Mouse (Mus musculus) kidney, embryonic 15.5 days (tissue): Measurements from ENCODE around the gene Ercc2. TPM values are rescaled to one million over a fixed set of nuclear protein-coding genes. Genes with fewer than 3 reads are reported as not detected.

Source experiments
- ATAC-seq: fragments of 200-750 bp; cut with Nextera tagmentation; replicated peaks from 2 replicates; pipeline ENCODE4 v1.8.0; 2017; ENCODE audit warnings: moderate TSS enrichment; ENCODE audit not compliant: low FRiP score
- H3K27ac ChIP-seq: fragments of 300-500 bp; sonication (generic); 2 replicates; pipeline ENCODE4 v1.5.1; 2015; ENCODE audit warnings: mild to moderate bottlenecking, inconsistent platforms
- H3K27me3 ChIP-seq: fragments of 300-500 bp; sonication (generic); 2 replicates; pipeline ENCODE4 v1.6.1; 2015; ENCODE audit warnings: inconsistent platforms
- H3K36me3 ChIP-seq: fragments of 300-500 bp; sonication (generic); 2 replicates; pipeline ENCODE4 v1.6.1; 2015; ENCODE audit warnings: inconsistent platforms
- H3K4me1 ChIP-seq: fragments of 300-500 bp; sonication (generic); 2 replicates; pipeline ENCODE4 v1.6.1; 2015; ENCODE audit warnings: inconsistent platforms
- H3K4me2 ChIP-seq: fragments of 300-500 bp; sonication (generic); 2 replicates; pipeline ENCODE4 v1.6.1; 2015; ENCODE audit warnings: moderate library complexity, mild to moderate bottlenecking, inconsistent platforms
- H3K4me3 ChIP-seq: fragments of 300-500 bp; sonication (generic); replicated peaks from 2 replicates; pipeline ENCODE4 v1.5.1; 2015; ENCODE audit warnings: mild to moderate bottlenecking, inconsistent platforms
- H3K9ac ChIP-seq: fragments of 300-500 bp; sonication (generic); 2 replicates; pipeline ENCODE4 v1.6.1; 2015; ENCODE audit warnings: mild to moderate bottlenecking, inconsistent platforms
- H3K9me3 ChIP-seq: fragments of 300-500 bp; sonication (generic); replicated peaks from 2 replicates; pipeline ENCODE4 v1.6.1; 2016; ENCODE audit warnings: inconsistent platforms
- WGBS: fragments of 180-500 bp; shearing (Covaris S2); methylation state at CpG from one replicate; pipeline ENCODE4 v1.1.7; 2015; ENCODE audit warnings: mixed read lengths; 5-methylcytosine and 5-hydroxymethylcytosine counted together
- polyA plus RNA-seq: library from polyadenylated mRNA; unstranded; fragments of >200 nt; fragmentation: Nextera tagmentation; extraction: Ambion mirVana; gene quantifications from 2 replicates; pipeline ENCODE4 v1.2.1, GENCODE M21; 2015

The Ercc2 gene
- polyA plus RNA-seq, 1 experiment from 2014 or later: 19.5 TPM

DNA sequence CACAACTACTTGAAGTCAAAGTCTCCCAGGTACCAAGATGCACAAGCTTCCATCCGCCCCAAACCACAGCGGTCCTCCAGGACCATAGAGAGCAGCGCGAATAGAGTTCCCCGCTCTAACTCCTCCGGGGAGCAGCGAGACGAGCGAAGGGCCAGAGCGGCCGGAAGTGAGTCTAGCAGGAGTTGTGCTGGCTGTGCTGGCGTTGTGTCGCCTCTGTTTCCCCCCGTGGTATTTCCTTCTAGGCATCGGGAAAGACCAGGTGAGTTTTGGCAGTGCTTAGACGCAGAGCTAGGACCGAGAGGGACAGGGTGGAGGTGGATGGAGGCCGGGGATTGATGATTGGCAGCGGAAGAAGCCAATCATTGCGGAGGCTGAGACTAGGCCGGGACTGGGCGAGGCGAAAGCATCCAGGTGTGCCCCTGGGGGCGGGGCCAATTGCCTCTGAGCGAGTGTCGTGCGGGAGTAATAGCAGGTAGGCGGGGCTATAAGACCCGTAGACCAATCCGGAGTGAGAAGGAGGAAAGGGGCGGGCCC, 36.8 kb upstream of the Ercc2 start:
- ATAC-seq: peak; percentile 95
- H3K4me1 ChIP-seq: peaks cover 63% of the 10 kb centered on the region
- peaks cover 26% of the 10 kb centered on the region for H3K36me3 ChIP-seq
- H3K4me2 ChIP-seq: peak overlapping the region; percentile 93
- under 1% methylated on average over 31 of the region's 31 CpGs for WGBS
- H3K27me3 ChIP-seq: peaks cover 20% of the 10 kb centered on the region
- H3K9ac ChIP-seq: peak overlapping the region; percentile 62
- H3K27ac ChIP-seq: peak overlapping the region; percentile 88
- H3K9me3 ChIP-seq: no peaks in the 10 kb centered on the region
- H3K4me3 ChIP-seq: peak overlapping the region; percentile 57

DNA sequence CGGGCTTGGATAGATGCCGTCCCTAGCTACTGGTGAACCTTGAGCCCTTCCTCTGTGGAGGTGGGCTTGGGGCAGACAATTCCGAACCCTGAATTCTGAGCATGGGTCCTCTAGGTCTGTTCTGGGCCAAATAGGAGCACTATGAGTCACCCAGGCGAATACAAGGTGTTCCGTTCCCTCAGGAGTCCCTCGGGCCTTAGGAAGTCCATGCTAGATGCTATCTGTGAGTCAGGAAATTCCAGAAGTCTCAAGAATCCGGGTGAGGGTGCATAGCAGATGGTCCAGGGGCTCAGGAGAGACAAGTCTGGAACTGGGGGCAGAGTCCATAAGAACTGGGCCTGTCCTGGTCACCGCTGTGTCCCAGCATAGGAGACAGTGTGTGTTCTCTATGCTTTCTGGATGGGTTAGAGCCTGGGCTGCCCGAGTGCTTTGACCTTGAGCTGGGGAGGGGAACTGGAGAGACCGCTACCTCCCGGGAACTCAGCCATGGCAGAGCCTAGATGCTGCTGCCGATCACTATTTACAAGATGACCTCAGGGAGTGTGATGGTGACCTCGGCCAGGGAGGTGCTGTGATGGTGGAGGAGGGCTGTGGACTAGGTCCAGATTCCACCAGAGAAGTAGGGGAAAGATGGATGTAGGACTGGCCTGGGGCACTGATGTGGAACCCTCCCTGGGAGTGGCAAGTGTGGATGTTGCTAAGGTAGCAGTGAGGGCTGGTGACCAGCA, 32.5 kb upstream of the Ercc2 start:
- Histone ChIP-seq H3K4me1 (peaks cover 30% of the 10 kb centered on the region), H3K4me2 (no peak overlapping the region), H3K27me3 (no peaks in the 10 kb centered on the region), H3K9ac (no peak overlapping the region), H3K4me3 (no peak overlapping the region), H3K36me3 (peaks cover 67% of the 10 kb centered on the region), H3K27ac (peak overlapping the region; percentile 41; the same call in 1 of the 2 replicates), H3K9me3 (no peaks in the 10 kb centered on the region)
- WGBS: 74% methylated on average over 13 of the region's 13 CpGs
- no peak for ATAC-seq

DNA sequence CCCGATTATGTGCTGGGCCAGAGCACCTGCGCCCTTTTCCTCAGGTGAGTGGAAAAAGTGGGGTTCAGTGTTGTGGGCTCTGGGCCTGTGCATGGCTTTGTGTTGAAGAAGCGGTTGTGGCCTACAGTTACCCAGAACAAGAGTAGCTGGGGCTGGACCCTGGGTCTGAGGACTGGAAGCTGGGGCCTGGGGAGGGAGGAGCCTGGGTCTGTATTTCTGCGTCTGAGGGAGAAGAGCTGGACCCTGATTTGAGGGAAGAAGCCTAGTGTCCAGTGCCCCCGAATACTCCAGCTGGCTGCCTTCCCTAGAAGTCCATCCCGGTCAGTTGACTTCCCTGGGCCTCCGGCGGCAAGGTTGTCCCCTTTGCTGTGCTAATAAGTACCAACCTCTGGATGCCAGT, 31.6 kb upstream of the Ercc2 start:
- Histone ChIP-seq H3K9me3 (no peaks in the 10 kb centered on the region), H3K4me2 (no peak overlapping the region), H3K27me3 (no peaks in the 10 kb centered on the region), H3K4me1 (peaks cover 25% of the 10 kb centered on the region), H3K9ac (no peak overlapping the region), H3K36me3 (peaks cover 76% of the 10 kb centered on the region), H3K4me3 (no peak overlapping the region), H3K27ac (no peak overlapping the region)
- WGBS: 89% methylated on average over 8 of the region's 8 CpGs
- no peak for ATAC-seq

DNA sequence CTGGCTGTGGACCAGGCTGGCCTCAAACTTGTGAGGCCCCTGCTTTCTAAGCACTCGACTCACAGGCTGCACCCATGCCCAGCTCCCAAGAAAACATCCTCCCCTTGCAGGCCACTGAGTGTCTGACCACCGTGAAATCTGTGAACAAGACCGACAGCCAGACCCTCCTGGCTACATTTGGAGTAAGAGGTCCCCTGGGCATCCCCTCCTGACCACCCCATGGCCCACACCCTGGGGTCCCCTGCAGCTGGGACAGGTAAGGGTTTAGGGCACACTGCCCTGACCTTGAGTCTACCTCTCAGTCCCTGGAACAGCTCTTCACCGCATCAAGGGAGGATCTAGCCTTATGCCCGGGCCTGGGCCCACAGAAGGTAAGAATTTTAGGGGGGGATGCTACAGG, 26.8 kb upstream of the Ercc2 start:
- H3K9me3 ChIP-seq: no peaks in the 10 kb centered on the region
- H3K4me2 ChIP-seq: no peak overlapping the region
- H3K27ac ChIP-seq: no peak overlapping the region
- H3K27me3 ChIP-seq: no peaks in the 10 kb centered on the region
- WGBS: 86% methylated on average over 5 of the region's 5 CpGs
- H3K36me3 ChIP-seq: peaks cover 78% of the 10 kb centered on the region
- no peak for ATAC-seq
- no peak overlapping the region for H3K9ac ChIP-seq
- H3K4me1 ChIP-seq: peaks cover 20% of the 10 kb centered on the region
- no peak overlapping the region for H3K4me3 ChIP-seq

DNA sequence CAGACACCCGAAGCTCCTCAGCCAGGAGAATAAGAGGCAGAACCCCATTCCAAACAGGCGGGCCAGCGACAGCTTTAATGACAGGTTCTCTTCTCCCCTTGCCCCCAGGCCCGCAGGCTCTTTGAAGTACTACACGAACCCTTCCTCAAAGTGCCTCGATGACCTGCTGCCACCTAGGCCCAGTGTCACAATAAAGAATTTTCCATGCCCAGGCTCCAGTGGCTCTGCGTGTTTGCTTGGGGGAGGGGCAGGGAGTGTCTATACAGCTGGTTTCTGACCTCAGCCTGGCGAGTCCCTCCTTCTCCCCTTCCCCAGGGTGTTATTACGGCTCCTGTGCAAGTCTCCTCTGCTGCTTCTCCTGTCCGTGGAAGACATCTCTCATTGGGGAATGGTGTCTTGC, 25.5 kb upstream of the Ercc2 start:
- Histone ChIP-seq H3K27ac (no peak overlapping the region), H3K9me3 (no peaks in the 10 kb centered on the region), H3K4me2 (no peak overlapping the region), H3K4me1 (peaks cover 33% of the 10 kb centered on the region), H3K36me3 (peaks cover 67% of the 10 kb centered on the region), H3K27me3 (no peaks in the 10 kb centered on the region), H3K4me3 (no peak overlapping the region), H3K9ac (no peak overlapping the region)
- ATAC-seq: no peak
- WGBS: 54% methylated on average over 10 of the region's 10 CpGs

DNA sequence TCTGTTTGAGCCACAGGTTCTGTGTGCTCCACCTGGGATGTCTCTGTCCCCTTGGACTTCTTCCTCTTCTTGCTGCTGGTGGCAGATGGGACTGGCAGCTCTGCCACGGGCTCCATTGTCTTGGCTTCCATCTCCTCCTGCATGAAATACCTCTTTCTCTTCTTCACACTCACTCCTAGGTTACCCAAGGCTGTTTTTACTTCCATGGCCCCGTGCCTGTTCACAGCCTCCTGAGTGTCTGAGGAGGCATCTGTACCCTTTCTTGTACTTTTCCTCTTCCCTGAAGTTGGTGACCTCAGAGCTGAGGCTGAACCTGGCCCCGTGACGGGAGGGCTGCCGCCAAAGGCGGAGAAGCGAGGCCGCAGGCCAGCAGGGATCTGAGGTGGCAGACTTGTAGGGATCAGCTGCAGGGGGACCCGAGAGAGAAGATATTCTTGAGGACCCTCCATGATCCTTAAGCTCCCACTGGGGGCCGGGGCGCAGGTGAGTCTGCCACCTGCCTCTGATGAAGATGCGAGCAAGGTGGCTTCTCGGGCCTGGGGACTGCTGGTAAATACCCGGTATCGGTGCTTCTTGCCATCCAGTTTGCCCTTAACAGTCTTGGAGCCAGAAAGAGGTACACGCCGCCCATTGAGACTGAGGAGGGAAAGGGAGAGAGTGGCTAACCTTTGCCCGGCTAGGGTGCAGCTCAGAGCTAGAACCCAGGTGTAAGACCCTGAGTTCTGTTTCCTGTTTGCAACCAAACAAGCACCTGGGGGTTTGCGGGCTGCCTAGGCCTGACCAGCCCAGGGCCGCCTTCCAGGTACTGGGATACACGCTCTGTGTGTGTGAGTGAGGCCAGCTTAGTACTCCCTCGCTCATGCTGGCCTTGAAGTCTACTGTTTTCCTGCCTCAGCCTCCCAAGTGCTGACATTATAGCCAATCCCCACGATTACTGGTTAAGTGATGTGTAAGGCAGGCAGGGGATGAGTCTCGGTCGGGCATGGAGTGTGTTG, 24.1 kb upstream of the Ercc2 start:
- Histone ChIP-seq H3K27ac (no peak overlapping the region), H3K9me3 (no peaks in the 10 kb centered on the region), H3K4me3 (peak overlapping the region; percentile 86), H3K4me1 (peaks cover 45% of the 10 kb centered on the region), H3K9ac (peak overlapping the region; percentile 56), H3K27me3 (0 out of 2 replicates have a peak, but pooled peaks cover 5% of the 10 kb centered on the region), H3K36me3 (peaks cover 54% of the 10 kb centered on the region), H3K4me2 (peak overlapping the region; percentile 99)
- ATAC-seq: no peak
- 92% methylated on average over 25 of the region's 25 CpGs for WGBS

DNA sequence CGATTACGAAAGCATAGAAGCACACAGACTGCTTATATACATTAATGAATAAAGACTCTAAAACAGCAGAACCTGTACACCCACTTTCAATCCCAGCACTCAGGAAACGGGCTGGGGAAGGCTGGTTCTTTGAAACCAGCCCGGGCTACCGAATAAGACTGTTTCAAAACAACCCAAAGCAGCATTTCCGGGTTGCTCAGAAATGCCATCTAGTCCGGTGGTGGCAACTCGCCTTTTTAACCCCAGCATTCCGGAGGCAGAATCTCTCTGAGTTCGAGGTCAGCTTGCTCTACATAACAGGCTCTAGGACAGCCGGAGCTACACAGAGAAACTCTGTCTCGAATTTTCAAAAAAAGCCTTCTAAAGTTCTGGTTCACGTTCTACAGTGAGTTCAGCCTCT, 23.2 kb upstream of the Ercc2 start:
- Histone ChIP-seq H3K27me3 (0 out of 2 replicates have a peak, but pooled peaks cover 7% of the 10 kb centered on the region), H3K9me3 (no peaks in the 10 kb centered on the region), H3K4me1 (peaks cover 46% of the 10 kb centered on the region), H3K4me2 (peak overlapping the region; percentile 99), H3K36me3 (peaks cover 44% of the 10 kb centered on the region), H3K4me3 (peak overlapping the region; percentile 86), H3K9ac (peak overlapping the region; percentile 56), H3K27ac (no peak overlapping the region)
- WGBS: 16% methylated on average over 13 of the region's 13 CpGs
- ATAC-seq: no peak

DNA sequence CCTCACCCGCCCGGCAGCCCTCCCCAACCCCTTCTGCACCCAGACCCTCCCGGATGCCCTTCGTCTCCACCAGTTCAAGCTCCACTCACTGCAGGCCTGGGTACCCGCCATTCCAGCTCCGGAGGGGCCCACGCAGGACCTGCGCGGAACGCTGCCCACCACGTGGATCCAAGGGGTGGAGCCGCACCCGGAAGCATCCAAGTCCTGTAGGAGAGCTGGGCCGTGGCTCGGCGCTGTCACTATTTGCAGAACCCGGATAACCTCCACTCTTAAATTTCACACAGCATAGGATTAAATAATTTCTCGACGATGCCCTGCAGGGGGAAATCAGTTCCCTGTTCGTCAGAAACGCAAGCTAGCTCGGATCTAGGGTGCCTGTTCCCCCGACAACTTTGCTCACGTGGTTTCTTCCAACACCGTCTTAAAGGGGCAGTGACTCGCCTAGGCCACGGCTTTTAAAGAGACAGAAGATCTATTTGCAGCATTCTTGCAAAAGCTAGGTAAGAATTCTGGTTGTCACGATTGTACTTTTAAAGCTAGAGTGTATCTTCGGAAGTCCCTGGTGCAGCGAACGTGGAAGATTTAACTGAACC, 22.4 kb upstream of the Ercc2 start, which contains the start of the genes Cd3eap and Ppp1r13l:
Cd3eap (minus strand) TSS at position 185 of the 593 bp plus-strand sequence.
Ppp1r13l (plus strand) TSS at position 451 of the 593 bp plus-strand sequence.
- ATAC-seq: peak; percentile 63
- H3K4me3 ChIP-seq: peak within 1 kb of the TSS; percentile 86
- WGBS: under 1% methylated on average over 31 of the region's 31 CpGs
- 0 out of 2 replicates have a peak, but pooled peaks cover 7% of the 10 kb centered on the region for H3K27me3 ChIP-seq
- peak within 1 kb of the TSS; percentile 99 for H3K4me2 ChIP-seq
- H3K36me3 ChIP-seq: peaks cover 37% of the 10 kb centered on the region
- H3K4me1 ChIP-seq: peaks cover 54% of the 10 kb centered on the region
- H3K27ac ChIP-seq: peak within 1 kb of the TSS; percentile 81
- H3K9ac ChIP-seq: peak within 1 kb of the TSS; percentile 56
- no peaks in the 10 kb centered on the region for H3K9me3 ChIP-seq

DNA sequence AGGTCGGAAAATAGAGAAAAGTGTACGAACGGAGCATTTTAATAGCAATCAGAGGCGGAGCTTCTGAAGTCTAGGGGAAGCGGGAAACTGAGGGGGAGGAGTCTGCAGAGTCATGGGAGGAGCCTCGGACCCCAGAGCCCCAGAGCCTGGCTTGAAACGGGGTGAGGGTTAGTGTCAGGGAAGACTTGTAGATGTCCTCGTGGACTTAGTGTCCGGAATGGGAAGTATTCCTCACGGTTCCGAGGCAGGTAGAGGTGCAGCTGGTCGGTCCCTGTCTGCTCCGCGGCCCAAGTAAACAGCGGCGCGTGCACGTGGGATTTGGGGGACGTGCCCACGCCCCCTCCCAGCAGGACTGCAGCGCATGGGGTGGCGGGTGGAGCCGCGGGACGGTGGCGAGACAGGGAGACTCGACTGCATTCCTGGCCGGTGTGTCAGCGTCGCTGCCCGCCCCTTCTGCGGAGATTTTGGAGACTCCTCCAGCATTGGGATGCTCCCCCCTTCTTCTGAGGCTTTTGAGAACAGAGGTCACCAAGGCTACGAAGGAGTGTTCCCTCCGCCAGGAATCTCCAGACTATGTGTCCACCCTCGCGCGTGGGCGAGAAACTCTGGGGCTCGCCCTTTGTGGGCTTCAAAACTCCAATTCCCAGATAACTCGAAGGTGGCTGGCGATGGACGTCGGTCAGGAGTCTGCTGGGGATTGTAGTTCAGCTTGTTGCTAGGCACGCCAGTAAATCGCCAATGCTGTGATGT, 21.7 kb upstream of the Ercc2 start:
- 0 out of 2 replicates have a peak, but pooled peaks cover 7% of the 10 kb centered on the region for H3K27me3 ChIP-seq
- no peaks in the 10 kb centered on the region for H3K9me3 ChIP-seq
- peak; percentile 78 for ATAC-seq
- peaks cover 30% of the 10 kb centered on the region for H3K36me3 ChIP-seq
- under 1% methylated on average over 45 of the region's 45 CpGs for WGBS
- H3K4me3 ChIP-seq: peak overlapping the region; percentile 86
- peak overlapping the region; percentile 56 for H3K9ac ChIP-seq
- H3K4me2 ChIP-seq: peak overlapping the region; percentile 99
- H3K27ac ChIP-seq: peak overlapping the region; percentile 81
- peaks cover 54% of the 10 kb centered on the region for H3K4me1 ChIP-seq

DNA sequence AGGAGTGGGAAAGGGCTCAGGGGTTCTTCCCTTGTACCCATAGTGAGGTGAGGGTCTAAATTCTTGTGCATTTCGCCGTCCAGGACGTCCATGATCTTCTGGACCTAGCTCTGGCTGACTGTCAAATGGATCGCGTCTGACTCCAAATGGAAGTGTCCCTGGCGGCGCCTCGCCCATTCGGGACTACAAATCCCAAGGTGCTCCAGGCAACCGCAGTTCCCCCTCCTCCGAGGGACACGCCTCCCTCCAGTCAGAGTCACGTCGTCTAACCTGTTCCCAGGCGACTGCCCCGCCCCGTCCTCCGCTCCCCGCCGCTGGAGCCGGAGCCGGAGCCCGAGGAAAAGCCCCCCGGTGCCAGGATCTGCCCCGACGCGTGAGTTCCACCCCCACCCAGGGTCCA, 20.9 kb upstream of the Ercc2 start:
- H3K4me3 ChIP-seq: peak overlapping the region; percentile 86
- peak overlapping the region; percentile 99 for H3K4me2 ChIP-seq
- peaks cover 22% of the 10 kb centered on the region for H3K36me3 ChIP-seq
- H3K4me1 ChIP-seq: peaks cover 54% of the 10 kb centered on the region
- peak; percentile 80 for ATAC-seq
- 2% methylated on average over 27 of the region's 27 CpGs for WGBS
- H3K9ac ChIP-seq: peak overlapping the region; percentile 49
- no peaks in the 10 kb centered on the region for H3K9me3 ChIP-seq
- H3K27me3 ChIP-seq: 0 out of 2 replicates have a peak, but pooled peaks cover 7% of the 10 kb centered on the region
- H3K27ac ChIP-seq: 0 out of 2 replicates have a peak overlapping the region, but pooled peaks have one; percentile 43

DNA sequence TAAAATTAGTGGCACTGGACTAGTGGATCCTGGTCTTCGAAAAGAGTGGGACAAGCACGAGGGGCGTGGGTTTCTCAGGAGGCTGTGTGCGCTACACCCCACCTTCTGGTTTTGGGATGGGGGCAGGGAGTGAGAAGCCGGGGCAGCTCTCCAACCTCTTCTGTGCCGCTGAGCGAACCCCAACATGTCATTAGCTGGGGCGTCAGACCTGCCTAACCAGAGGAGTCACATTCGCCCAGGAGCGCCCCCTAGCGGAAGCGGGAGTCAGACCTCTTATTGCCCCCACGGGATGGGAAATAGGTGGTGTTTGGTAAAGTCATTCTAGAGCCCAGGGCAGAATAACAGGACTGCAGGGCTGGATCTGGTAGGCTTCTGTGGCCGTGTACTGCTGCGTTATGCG, 20.1 kb upstream of the Ercc2 start:
- Histone ChIP-seq H3K27me3 (0 out of 2 replicates have a peak, but pooled peaks cover 7% of the 10 kb centered on the region), H3K27ac (no peak overlapping the region), H3K36me3 (peaks cover 15% of the 10 kb centered on the region), H3K9me3 (no peaks in the 10 kb centered on the region), H3K9ac (peak overlapping the region; percentile 49), H3K4me2 (peak overlapping the region; percentile 99), H3K4me3 (peak overlapping the region; percentile 86), H3K4me1 (peaks cover 49% of the 10 kb centered on the region)
- WGBS: 14% methylated on average over 16 of the region's 16 CpGs
- ATAC-seq: no peak
